Mouse (Mus musculus): ENCODE data around the gene Sema5b. TPM values are rescaled to one million over a fixed set of nuclear protein-coding genes. Genes with fewer than 3 reads are reported as not detected.

Sema5b gene
- polyA plus RNA-seq, 1 experiment = not detected

GRCm38 (mm10) chr16:35633058-35633457, 92.1 kb downstream of the Sema5b start:
- Histone ChIP-seq H3K4me2 (ENCODE audit: low read depth) (no peak overlapping the region), H3K4me3 (no peak overlapping the region), H3K27me3 (ENCODE audit: control insufficient read depth, insufficient read depth, insufficient read length) (peaks cover 16% of the 10 kb centered on the region), H3K79me2 (ENCODE audit: control insufficient read depth, insufficient read depth) (no peaks in the 10 kb centered on the region), H3ac (ENCODE audit: control insufficient read depth, insufficient read length) (no peak overlapping the region), H3K36me3 (ENCODE audit: control insufficient read depth, insufficient read depth) (no peaks in the 10 kb centered on the region)
- TF ChIP-seq E2F4 (IDR thresholded peaks at IDR 0.05; ENCODE audit: insufficient read depth) (no peak), REST (IDR thresholded peaks at IDR 0.05; ENCODE audit: insufficient read depth, insufficient read length) (no peak), MYOD1 (IDR thresholded peaks at IDR 0.05; ENCODE audit: control insufficient read depth in 1 of 3, insufficient read length in 2 of 3, low read depth in 2 of 3) (no peak), POLR2A (IDR thresholded peaks at IDR 0.05; ENCODE audit: insufficient read length, low read depth) (no peak), TCF3 (IDR thresholded peaks at IDR 0.05; ENCODE audit: insufficient read length, low read depth) (no peak), USF1 (IDR thresholded peaks at IDR 0.05; ENCODE audit: low read depth) (no peak), TCF12 (IDR thresholded peaks at IDR 0.05; ENCODE audit: insufficient read depth, poor library complexity, severe bottlenecking) (no peak), POLR2AphosphoS2 (IDR thresholded peaks at IDR 0.05; ENCODE audit: insufficient read length, low read depth) (no peak), MYOG (IDR thresholded peaks at IDR 0.05; ENCODE audit: control insufficient read depth in 1 of 3, insufficient read depth in 1 of 3, insufficient read length in 2 of 3, low read depth in 2 of 3) (no peak), MAX (IDR thresholded peaks at IDR 0.05; ENCODE audit: low read depth) (no peak), CEBPB (IDR thresholded peaks at IDR 0.05; ENCODE audit: insufficient read depth, poor library complexity, severe bottlenecking) (no peak), SRF (IDR thresholded peaks at IDR 0.05; ENCODE audit: control insufficient read depth, insufficient read length, low read depth) (no peak)

DNA sequence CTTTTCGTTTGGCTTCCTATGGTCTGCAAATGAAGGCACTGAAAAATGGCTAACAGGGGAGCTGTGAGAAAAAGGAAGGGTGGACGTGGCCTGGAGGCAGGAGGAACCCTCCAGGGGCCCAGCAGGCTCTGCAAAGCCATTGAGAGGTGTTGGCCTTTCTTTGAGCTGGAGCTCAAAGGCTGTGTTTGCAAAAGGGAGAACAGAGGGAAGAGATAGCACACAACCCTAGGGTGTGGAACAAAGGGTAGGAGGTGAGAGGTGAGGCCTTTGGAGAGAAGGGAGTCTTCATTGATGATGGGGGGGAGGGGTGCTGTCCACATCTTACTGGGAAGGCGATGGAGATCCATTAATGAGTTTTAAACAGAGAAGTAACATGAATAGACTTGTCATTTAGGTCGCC, 94.0 kb downstream of the Sema5b start:
- H3K36me3 ChIP-seq (ENCODE audit: control insufficient read depth, insufficient read depth) = no peaks in the 10 kb centered on the region
- H3K4me3 ChIP-seq = no peak overlapping the region
- no peaks in the 10 kb centered on the region for H3K79me2 ChIP-seq (ENCODE audit: control insufficient read depth, insufficient read depth)
- H3K4me2 ChIP-seq (ENCODE audit: low read depth) = no peak overlapping the region
- H3ac ChIP-seq (ENCODE audit: control insufficient read depth, insufficient read length) = no peak overlapping the region
- TF ChIP-seq USF1 (IDR thresholded peaks at IDR 0.05; ENCODE audit: low read depth) = no peak
- TF ChIP-seq MYOD1 (IDR thresholded peaks at IDR 0.05; ENCODE audit: control insufficient read depth in 1 of 3, insufficient read length in 2 of 3, low read depth in 2 of 3) = no peak
- TF ChIP-seq MAX (IDR thresholded peaks at IDR 0.05; ENCODE audit: low read depth) = no peak
- no peak for TF ChIP-seq REST (IDR thresholded peaks at IDR 0.05; ENCODE audit: insufficient read depth, insufficient read length)
- no peak for TF ChIP-seq CEBPB (IDR thresholded peaks at IDR 0.05; ENCODE audit: insufficient read depth, poor library complexity, severe bottlenecking)
- no peak for TF ChIP-seq TCF3 (IDR thresholded peaks at IDR 0.05; ENCODE audit: insufficient read length, low read depth)
- no peak for TF ChIP-seq POLR2AphosphoS2 (IDR thresholded peaks at IDR 0.05; ENCODE audit: insufficient read length, low read depth)
- no peak for TF ChIP-seq POLR2A (IDR thresholded peaks at IDR 0.05; ENCODE audit: insufficient read length, low read depth)
- TF ChIP-seq MYOG (IDR thresholded peaks at IDR 0.05; ENCODE audit: control insufficient read depth in 1 of 3, insufficient read depth in 1 of 3, insufficient read length in 2 of 3, low read depth in 2 of 3) = no peak
- peaks cover 14% of the 10 kb centered on the region for H3K27me3 ChIP-seq (ENCODE audit: control insufficient read depth, insufficient read depth, insufficient read length)

DNA sequence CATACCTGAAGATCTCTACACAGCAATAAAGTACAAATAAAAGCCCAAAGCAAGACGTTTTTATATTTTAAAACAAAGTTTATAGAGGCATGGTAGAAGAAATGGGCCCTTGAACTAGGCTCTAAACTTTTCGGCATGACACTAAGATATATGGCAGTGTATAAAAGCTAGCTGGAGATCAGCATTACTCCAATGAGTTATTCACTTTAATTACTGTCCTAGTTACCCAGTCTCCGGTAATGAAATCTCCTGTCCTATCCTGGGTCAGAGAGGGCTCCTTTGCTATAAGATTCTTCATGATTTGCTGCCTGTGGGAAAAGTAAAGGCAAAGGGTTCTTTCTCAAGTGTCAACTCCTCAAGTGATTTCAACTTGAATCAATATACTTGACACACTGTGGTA, 98.6 kb downstream of the Sema5b start:
- peaks cover 6% of the 10 kb centered on the region for H3K27me3 ChIP-seq (ENCODE audit: control insufficient read depth, insufficient read depth, insufficient read length)
- H3ac ChIP-seq (ENCODE audit: control insufficient read depth, insufficient read length) = no peak overlapping the region
- no peak overlapping the region for H3K4me2 ChIP-seq (ENCODE audit: low read depth)
- no peak for TF ChIP-seq TCF12 (IDR thresholded peaks at IDR 0.05; ENCODE audit: insufficient read depth, poor library complexity, severe bottlenecking)
- no peak for TF ChIP-seq MYOG (IDR thresholded peaks at IDR 0.05; ENCODE audit: control insufficient read depth in 1 of 3, insufficient read depth in 1 of 3, insufficient read length in 2 of 3, low read depth in 2 of 3)
- no peak for TF ChIP-seq TCF3 (IDR thresholded peaks at IDR 0.05; ENCODE audit: insufficient read length, low read depth)
- no peak for TF ChIP-seq MYOD1 (IDR thresholded peaks at IDR 0.05; ENCODE audit: control insufficient read depth in 1 of 3, insufficient read length in 2 of 3, low read depth in 2 of 3)
- no peaks in the 10 kb centered on the region for H3K79me2 ChIP-seq (ENCODE audit: control insufficient read depth, insufficient read depth)
- H3K36me3 ChIP-seq (ENCODE audit: control insufficient read depth, insufficient read depth) = no peaks in the 10 kb centered on the region
- H3K4me3 ChIP-seq = no peak overlapping the region

DNA sequence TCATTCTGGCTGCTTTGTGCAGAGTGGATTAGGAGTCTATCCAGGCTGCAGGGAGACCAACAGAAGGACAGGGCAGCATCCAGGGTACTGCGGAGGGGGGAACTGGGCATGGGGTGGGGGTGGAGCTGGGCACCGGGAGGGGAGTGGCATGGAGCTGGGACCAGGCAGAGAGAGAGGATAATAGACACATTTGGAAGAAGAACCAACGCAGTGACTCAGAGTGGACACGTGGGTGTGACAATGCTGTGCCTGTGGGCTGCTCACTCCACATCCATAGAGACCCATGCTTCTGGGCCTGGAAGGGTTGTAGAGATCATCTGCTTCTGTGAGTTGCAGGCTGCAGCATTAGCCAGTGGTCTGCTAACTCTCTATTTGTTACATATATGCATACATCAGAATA, 107.9 kb downstream of the Sema5b start:
- no peaks in the 10 kb centered on the region for H3K27me3 ChIP-seq (ENCODE audit: control insufficient read depth, insufficient read depth, insufficient read length)
- no peaks in the 10 kb centered on the region for H3K79me2 ChIP-seq (ENCODE audit: control insufficient read depth, insufficient read depth)
- H3ac ChIP-seq (ENCODE audit: control insufficient read depth, insufficient read length) = no peak overlapping the region
- H3K36me3 ChIP-seq (ENCODE audit: control insufficient read depth, insufficient read depth) = no peaks in the 10 kb centered on the region
- H3K4me2 ChIP-seq (ENCODE audit: low read depth) = no peak overlapping the region
- TF ChIP-seq MAX (IDR thresholded peaks at IDR 0.05; ENCODE audit: low read depth) = no peak
- TF ChIP-seq REST (IDR thresholded peaks at IDR 0.05; ENCODE audit: insufficient read depth, insufficient read length) = no peak
- no peak for TF ChIP-seq CEBPB (IDR thresholded peaks at IDR 0.05; ENCODE audit: insufficient read depth, poor library complexity, severe bottlenecking)
- TF ChIP-seq SRF (IDR thresholded peaks at IDR 0.05; ENCODE audit: control insufficient read depth, insufficient read length, low read depth) = no peak
- no peak for TF ChIP-seq E2F4 (IDR thresholded peaks at IDR 0.05; ENCODE audit: insufficient read depth)
- no peak overlapping the region for H3K4me3 ChIP-seq

GRCm38 (mm10) chr16:35652206-35652605, 111.3 kb downstream of the Sema5b start:
- no peak for TF ChIP-seq MYOG (IDR thresholded peaks at IDR 0.05; ENCODE audit: control insufficient read depth in 1 of 3, insufficient read depth in 1 of 3, insufficient read length in 2 of 3, low read depth in 2 of 3)
- no peak for TF ChIP-seq CEBPB (IDR thresholded peaks at IDR 0.05; ENCODE audit: insufficient read depth, poor library complexity, severe bottlenecking)
- no peak for TF ChIP-seq TCF3 (IDR thresholded peaks at IDR 0.05; ENCODE audit: insufficient read length, low read depth)
- TF ChIP-seq REST (IDR thresholded peaks at IDR 0.05; ENCODE audit: insufficient read depth, insufficient read length) = no peak
- no peak for TF ChIP-seq MAX (IDR thresholded peaks at IDR 0.05; ENCODE audit: low read depth)
- TF ChIP-seq E2F4 (IDR thresholded peaks at IDR 0.05; ENCODE audit: insufficient read depth) = no peak
- TF ChIP-seq USF1 (IDR thresholded peaks at IDR 0.05; ENCODE audit: low read depth) = no peak
- no peak for TF ChIP-seq MYOD1 (IDR thresholded peaks at IDR 0.05; ENCODE audit: control insufficient read depth in 1 of 3, insufficient read length in 2 of 3, low read depth in 2 of 3)
- TF ChIP-seq POLR2A (IDR thresholded peaks at IDR 0.05; ENCODE audit: insufficient read length, low read depth) = no peak
- no peak for TF ChIP-seq TCF12 (IDR thresholded peaks at IDR 0.05; ENCODE audit: insufficient read depth, poor library complexity, severe bottlenecking)
- TF ChIP-seq POLR2AphosphoS2 (IDR thresholded peaks at IDR 0.05; ENCODE audit: insufficient read length, low read depth) = no peak
- TF ChIP-seq SRF (IDR thresholded peaks at IDR 0.05; ENCODE audit: control insufficient read depth, insufficient read length, low read depth) = no peak
- Histone ChIP-seq H3K4me3 (no peak overlapping the region), H3K36me3 (ENCODE audit: control insufficient read depth, insufficient read depth) (no peaks in the 10 kb centered on the region), H3K79me2 (ENCODE audit: control insufficient read depth, insufficient read depth) (no peaks in the 10 kb centered on the region), H3ac (ENCODE audit: control insufficient read depth, insufficient read length) (no peak overlapping the region), H3K27me3 (ENCODE audit: control insufficient read depth, insufficient read depth, insufficient read length) (no peaks in the 10 kb centered on the region), H3K4me2 (ENCODE audit: low read depth) (no peak overlapping the region)
